Mouse (Mus musculus) right cerebral cortex, postnatal 25 days (tissue): ENCODE data around the gene Pls1.

Experiments used
- DNase-seq: peaks from one replicate; pipeline ENCODE4 v3.0.0; 2022

Pls1 gene

DNA sequence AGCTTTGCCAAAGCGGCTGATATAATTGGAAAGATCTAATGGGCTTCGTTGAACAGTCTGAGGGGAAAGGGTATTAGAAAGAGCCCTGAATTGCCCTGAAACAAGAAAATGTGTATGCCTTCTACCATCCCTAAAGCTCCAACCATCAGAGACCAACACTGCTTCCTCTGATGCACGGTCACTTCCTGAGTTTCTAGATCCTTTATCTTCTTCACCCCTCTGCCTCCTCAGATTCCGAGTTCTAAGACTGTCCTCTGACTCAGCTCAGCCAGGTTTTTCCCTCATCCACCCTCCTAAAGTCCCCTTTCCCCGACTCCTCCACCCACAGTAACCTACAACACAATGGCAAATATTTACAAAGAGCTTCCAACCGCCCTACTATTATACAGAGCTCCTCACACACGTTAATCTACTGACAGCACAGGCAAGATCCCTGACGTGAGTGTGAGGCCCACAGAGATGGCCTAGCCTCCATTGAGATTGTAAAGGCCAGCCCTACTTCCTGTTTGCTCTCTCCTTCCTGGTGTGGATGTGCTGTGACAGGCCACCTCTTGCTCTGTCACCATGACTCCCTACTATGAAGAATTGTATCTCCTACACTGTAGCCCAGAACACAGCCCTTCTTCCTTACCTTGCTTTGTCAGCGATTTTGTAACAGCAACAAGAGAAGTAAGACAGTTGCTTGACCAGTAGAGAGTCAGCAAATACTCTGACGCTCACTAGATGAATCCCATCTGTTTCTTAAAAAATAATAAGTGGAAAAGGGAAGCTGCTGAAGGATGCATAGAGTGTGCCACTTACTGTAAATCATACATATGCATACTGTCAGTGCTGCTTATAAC lies 43.3 kb downstream of the Pls1 start:
- no peak for DNase-seq

DNA sequence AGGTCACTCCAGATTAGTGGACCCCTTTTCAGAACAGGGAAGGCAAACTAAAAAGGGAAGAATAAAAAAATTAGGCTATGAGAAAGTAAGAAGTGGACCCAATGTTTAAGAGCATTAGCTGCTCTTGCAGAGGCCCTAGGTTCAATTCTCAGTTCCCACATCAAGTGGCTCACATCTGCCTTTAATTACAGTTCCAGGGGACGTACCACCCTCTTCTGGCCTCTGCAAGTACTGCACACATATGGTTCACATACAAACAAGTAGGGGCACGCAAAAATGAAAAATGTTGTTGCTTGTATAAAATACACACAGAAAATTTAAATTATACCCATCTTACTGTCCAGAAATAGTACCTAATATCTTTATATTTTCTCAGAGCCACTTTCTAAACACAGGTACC lies 48.8 kb downstream of the Pls1 start:
- DNase-seq, result no peak

DNA sequence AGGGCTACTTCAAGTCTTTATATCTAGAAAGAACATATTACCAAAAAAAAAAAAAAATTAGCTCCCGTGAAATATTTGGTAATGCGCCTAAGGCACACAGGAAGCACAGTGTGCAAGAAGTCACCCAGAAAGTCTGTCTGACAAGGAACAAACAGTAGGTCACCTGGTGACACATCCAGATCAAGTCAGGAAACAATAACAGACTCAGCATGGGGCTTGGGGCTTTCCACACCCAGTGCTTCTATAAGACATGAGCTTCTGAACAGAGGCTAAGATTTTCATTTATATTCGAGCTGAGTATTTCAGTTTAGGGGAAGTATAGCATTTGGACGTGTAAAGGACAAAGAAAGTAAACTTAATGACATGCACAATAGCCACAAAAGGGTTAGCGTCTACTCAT lies 49.3 kb downstream of the Pls1 start:
- no peak for DNase-seq

DNA sequence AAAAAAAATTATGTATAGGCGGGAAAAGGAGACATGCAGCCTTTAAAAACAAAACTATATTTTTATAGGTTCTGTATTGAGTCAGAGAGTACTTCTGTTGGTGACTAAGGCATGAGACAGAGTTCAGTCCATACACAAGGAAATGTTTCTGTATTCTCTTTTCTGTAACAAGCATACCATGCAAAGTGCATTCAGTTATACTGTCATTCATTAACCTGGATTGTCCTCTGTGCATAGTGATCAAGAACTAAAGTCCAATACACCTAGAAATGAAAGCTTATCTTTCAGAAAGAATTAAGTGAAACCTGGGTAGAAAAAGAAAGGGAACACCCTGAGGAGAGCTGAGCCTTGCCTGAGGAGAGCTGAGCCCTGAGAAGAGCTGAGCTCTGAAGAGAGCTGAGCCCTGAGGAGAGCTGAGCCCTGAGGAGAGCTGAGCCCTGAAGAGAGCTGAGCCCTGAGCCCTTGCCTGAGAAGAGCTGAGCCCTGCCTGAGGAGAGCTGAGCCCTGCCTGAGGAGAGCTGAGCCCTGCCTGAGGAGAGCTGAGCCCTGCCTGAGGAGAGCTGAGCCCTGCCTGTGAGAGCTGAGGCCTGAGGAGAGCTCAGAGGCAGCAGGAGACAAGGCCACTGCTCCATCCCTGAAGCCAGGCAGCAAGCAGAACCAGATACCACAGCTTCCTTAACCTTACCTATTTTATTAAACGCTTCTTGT lies 49.9 kb downstream of the Pls1 start:
- DNase-seq, result no peak

DNA sequence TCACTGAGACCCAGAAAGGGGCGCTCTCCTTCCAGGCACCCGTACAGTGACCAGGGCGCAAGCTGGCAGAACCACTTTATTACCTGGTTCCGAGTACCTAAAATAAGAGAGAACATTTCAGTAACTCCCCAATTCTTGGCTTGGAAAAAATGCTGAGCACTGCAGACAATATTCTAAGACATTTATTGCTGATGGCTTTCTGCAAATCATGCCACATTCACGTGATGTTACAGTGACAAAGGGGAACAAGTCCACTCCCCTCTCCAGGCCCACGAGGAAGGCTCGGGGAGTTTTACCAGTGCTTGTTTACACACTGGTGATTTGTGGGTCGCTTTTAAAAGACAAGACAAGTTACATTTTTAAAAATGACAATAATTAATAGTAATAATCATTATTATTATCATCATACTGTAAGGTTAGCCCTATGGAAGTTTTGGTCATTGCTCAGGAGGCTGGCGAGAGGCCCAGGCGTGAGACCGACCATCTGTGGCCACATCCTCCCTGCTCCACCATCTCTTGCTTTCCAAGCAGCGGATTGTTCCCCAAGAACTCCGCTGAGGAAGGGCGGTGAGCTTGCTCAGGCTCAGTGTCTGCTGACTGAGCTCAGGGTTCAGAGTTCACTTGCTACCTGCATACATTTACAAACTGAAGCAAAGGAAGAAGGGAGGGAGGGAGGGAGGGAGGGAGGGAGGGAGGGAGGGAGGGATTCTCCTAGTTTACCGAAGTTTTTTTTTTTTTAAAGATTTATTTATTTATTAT lies 50.9 kb downstream of the Pls1 start:
- no peak for DNase-seq

DNA sequence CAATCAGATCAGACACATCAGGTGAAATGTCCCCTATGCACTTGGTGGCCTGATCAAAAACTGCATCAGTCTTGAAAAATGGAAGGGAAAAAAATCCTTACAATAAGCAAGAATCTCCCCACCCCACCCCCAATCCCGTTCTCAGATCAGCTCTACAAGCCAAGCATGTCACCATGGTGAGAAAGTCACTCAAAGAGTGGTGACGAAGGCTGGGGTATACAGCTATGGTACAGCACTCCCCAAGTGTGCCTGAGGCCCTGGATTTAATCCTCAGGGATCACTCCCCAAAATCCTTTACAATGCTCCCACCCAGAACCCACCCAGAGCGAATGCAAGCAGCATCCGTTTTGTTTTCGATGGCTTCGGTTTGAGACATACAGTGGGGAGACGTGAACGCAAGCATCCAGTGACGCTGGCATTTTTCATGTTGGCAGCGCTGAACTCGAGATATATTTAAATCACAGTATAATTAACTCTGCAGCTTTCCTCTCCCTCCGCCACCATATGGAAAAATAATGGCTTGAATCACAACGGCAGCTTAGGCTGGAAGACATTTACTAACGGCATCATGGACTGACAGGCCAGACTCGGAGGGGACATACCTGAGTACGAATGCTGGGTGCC lies 60.1 kb downstream of the Pls1 start:
- DNase-seq, result peak; percentile 32

DNA sequence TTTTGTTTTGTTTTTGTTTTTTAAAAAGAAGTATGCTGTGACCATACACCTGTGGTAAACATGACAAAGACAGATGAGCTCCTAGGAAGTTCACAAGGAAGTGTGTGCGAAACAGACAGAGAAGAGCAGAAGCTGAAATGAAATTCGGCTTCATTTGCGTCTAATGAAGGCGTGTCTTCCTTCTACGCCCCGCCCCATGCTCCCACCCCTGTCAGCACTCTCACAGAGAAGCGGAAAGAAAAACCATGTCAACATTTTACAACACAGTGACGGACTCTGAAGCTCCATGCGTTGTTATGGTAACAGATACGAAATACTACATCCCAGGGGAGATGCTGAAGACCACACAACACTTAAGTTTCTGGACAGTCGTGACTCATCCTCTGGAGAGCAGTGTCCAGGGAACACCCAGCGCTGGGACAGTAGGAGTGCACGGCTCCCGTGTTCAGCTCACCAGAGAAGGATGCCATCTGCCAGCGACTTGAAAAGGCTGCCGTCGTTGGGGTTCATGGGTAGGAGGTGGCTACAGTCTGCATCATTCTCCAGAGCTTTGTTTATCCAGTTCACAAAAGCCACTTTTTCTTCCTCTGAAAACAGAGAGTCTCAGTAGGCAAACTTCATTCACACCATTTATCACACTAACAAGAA lies 61.3 kb downstream of the Pls1 start:
- peak; percentile 18 for DNase-seq

DNA sequence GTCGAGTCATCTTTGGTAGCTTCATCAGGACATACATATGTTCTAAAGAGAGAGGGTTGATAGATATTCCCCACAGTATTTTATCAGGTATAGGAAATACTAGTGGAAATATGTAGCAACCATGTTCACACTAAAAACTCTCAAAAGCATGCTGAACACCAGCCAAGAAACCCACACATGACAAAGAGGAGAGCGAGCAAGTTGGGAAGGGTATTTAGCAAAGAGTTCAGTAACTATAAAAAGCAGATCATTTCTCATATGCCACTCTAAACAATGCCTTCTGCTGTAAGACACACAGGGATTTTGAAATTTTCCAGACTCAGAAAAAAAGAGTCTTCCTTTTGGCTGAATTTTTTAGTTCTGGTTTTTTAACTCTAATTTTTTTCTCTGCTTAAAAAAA lies 73.4 kb downstream of the Pls1 start:
- no peak for DNase-seq

DNA sequence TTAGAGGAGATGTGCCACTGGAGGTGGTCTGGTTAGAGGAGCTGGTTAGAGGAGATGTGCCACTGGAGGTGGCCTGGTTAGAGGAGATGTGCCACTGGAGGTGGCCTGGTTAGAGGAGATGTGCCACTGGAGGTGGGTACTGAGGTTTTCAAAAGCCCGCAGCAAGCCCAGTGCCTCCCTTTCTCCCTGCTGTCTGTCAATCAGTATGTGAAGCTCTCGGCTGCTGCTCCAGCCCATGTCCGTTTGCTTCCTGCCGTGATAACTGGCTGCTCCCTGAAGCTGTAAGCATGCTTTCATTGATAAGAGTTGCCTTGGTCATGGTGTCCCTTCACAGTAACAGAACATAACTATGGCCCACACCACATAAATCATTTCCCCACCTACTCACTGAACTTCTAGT lies 81.9 kb downstream of the Pls1 start:
- no peak for DNase-seq

DNA sequence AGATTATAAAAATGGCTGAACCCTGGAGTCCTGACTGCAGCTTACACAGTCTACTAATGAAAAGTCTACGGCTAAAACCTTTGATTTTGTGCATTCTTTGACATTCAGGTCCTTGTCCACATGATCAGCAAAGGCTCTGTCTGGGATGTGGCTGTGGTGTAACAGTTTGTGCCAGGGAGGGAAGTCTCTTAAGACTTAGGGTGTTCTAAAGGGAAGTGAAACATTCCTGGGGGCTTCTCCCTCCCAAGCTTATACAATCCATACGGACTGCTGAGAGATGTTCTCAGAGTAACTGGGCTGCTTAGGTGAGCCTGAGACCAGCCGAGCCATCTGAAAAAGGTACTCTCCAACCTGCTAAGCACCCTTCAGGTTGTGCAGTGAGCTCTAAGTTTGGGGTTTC lies 82.9 kb downstream of the Pls1 start:
- no peak for DNase-seq

DNA sequence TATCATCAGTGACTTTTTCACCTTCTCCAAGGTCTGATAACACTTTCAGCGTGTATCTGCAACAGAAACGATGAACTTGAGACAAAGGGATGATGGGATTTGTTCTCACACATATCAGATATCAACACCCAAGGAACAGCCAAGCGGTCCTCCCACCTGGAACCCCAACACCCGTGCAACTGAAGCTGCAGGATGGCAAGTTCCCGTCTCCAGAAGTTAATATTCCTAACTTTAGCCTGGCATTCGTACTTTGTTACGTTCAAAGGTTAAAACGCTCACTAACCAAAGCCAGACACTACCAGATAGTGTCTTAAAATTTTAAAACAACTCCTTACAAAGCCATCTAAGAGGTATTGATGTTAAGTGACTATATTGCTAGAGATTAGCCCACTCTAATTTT lies 83.7 kb downstream of the Pls1 start:
- no peak for DNase-seq

DNA sequence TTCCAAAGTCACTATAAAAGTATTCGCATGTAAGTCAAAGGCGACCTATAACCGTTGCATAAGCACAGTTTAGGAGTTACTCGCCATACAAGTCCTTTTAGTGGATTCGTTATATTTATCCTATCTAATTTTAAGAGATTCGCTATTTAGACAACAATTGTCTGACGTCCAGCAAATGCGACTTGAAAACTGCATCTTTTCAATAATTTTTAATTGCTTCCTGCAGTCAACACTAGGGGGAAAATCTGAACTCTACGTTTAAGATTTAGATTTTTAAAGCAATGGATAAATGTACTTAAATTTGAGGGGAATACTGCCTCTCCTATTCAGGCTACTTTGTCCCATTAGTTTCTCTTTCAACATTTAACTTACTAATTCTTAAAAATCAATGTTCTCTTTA lies 94.4 kb downstream of the Pls1 start:
- DNase-seq, result no peak

DNA sequence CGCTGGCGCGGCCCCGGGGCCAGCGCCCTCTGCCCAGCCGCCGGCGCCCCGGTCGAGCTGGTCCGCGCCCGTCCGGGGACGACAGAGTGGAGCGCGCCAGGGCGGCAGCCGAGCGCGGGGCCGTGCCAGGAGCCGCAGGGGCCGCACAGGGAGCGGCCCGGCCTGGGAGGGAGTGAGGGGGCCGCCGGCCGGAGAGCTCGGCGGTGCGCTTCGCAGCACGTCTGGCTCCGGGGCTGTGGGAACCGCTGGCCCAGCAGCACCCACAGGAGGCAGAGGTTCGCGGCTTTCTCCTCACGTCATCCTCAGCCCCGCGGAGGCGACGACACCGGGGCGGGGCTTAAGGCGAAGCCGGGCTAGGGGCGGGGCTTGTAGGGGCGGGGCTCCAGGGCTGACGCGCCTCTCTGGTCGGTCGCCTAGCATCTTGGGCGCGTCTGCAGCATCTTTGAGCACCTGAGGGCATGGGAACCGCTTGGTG lies 95.0 kb downstream of the Pls1 start, which contains the start of gene Trpc1:
Trpc1 (minus strand) TSS at position 339 of the 475 bp plus-strand sequence.
- peak; percentile 85 for DNase-seq

DNA sequence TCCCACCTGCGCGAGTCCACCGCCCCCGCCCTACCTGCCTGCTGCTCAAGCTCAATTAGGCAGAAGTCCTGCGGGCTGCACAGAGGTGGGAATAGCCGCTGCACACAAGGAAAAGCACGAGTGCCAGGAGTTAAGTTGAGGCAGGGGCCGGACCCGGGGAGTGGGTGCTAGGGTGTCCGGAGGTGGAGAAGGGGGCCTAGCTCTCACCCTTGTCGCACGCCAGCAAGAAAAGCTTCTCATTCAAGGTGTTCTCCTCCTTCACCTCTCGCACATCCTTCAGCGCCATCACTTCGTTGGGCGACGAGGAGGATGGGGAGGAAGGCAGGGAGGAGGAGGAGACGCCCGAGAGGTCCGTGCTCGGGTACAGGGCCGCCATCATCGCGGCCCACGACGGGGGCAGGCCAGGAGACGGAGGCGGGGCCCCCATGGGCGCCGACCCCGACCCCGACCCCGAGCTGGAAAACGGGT lies 95.6 kb downstream of the Pls1 start:
- peak; percentile 25 for DNase-seq

DNA sequence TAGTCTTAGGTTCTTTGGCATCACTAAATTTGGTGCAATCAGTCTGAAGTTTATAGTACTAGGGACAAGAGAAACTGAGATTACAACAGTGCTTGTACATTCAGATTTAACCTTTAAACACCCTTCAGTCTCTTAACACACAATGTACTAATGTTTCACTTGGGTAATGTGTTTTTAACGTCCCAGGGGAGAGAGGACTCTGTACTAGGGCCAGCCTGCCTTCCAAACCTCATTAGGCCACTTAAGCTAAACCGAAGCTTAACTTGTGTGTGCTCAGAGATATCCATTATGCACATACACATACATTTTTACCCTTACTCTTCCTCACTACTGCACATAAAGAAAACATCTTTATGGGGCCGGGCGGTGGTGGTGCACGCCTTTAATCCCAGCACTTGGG lies 97.8 kb downstream of the Pls1 start:
- no peak for DNase-seq

DNA sequence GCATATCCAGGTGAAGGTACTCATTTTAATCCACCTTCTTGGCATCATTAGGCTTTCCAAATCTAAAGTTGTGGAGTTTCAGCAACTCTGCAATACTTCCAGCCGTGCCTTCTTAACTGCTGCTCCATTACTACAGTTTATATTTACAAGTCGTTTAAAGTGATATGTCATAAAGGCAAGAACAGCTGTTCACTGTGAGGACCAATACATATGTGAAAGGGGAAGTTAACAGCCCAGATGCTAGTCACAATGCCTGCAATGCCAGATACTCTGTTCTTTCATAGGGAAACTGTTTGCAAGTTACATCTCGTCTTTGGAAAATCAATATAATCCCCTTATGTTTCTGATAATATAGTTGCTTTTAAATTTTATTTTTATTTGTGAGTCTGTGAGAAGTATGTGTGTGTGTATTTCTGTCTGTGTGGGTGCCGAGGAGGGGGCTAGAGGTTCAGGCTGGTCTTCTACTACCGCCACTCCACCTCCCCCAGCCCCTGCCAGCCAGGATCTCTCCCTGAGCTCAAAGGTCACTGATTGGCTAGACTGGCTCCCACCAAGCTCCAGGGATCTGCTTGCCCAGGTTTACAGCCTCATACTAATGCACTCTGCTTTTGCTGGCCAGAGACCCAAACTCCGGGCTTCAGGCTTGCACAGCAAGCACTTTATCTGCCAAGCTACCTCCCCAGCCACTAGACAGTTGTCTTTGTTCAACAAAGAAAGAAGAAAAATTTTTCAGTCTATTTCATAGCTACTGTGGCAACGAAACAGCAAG lies 100.1 kb downstream of the Pls1 start:
- no peak for DNase-seq

DNA sequence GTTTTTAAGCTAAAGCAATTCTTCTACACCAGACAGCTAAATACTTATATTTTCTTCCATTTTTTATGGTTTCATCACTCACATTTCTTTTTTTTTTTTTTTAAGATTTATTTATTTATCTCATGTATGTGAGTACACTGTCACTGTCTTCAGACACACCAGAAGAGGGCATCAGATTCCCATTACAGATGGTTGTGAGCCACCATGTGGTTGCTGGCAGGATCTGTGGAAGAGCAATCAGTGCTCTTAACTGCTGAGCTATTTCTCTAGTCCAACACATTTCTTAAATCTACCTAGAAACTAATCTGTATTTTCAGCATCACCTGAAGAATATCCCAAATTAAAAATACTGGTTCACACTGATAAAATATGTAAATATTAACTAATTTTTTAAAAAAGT lies 108.9 kb downstream of the Pls1 start:
- DNase-seq, result no peak

DNA sequence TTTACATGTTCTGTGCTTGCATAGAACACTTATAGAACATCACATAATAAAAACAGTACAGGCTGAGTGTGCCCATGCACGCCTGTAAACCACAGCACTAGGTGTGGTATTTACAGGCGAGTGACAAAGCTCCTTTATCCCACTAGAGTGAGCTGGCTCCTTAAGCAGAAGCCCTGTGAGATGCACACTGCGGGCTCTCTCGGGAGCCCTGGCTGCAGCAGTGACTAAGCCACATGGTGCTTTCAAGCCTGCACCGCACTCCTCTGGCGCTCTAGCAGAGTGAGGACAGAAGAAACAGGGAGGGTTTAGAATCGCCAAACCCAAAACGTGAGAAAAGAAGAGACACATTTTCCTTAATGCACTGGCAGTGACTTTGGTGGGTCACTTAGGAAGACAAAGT lies 132.5 kb downstream of the Pls1 start:
- no peak for DNase-seq

DNA sequence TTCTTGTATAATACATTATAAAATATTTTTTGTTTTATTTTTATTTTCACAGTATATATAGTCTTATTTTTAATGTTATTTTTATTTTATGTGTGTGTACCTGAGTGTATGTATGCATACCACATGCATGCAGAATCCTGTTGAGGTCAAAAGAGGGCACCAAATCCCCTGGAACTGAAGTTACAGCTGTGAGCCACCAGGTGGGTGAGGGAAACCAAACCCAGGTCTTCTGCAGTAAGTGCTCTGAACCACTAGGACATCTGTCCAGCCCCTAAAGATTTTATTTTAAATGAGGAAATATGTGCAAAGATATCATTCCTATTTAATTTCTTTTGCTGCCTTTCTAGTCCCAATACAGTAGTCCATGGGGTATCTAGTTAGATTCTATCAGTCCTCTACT lies 136.2 kb downstream of the Pls1 start:
- no peak for DNase-seq

DNA sequence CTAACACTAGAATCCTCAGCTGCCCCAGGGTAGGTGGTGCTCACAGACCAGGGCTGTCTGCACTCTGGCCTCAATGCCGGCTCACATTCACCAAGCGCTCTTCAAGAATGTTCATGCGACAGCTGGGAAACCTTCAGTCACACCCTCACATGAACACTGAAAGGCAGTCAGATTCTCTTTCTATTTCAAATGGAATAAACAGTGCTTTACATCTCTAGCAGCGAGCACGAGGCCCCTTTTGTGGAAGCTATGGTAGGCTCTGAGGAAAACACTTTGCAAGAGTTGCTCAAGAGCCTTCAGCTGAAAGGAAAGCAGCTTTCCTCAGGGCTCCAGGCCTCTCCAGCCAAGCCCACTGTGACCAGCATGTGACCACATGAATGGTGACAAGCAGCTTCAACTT lies 139.7 kb downstream of the Pls1 start:
- no peak for DNase-seq

DNA sequence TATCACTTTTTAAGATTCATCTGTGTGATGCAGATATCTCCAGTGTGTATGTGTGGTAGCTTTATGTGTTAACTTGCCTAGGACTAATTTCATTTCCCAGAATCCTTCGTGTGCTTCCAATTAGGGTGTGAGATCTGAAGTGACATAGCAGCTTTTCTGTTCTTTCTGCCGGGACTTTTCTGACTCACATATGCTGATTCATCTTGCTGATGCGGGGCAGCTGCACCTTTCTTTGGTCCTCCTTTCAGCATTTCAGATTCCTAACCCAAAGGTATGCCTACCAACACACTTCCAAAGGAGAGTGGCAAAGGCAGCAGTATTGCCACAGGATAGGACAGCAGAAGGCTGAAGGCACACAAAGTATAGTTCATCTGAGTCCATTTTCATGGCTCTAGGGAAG lies 141.0 kb downstream of the Pls1 start:
- peak; percentile 19 for DNase-seq
